Mouse (Mus musculus): ENCODE measurements around the gene Mcm2.

GRCm38 (mm10) chr6:88879471-88879870 lies 19.1 kb downstream of the Mcm2 start:
- TF ChIP-seq CTCF (IDR thresholded peaks at IDR 0.05; ENCODE audit: low read depth, low read length) (no peak), GATA2 (IDR thresholded peaks at IDR 0.05; ENCODE audit: borderline replicate concordance, low read depth, low read length) (no peak)
